ENCODE assay signal across 13 mouse cellular contexts in genomic region chr6:48741273-48741672, GRCm38 (mm10). TPM values are rescaled to one million over a fixed set of nuclear protein-coding genes. Genes with fewer than 3 reads are reported as not detected.
DNase-seq lines count a peak whose midpoint lies in the region; ATAC-seq and TF ChIP-seq lines count a peak whose summit lies in the region.
"Had no signal": no experiment of that assay in that cellular context is flagged by ENCODE, and none has a peak within 500 bp of the region (broad histone marks: within the 10 kb centered on the region; RNA-seq: fewer than 3 reads in every experiment).

No protein-coding gene starts in this region.

- DNase-seq in heart, adult 2 months: peak in 1 of 2 experiments; percentile 29
- no peak for DNase-seq in heart, adult 18-20 months
- DNase-seq in lung, postnatal 10 days: no peak
- no peak for DNase-seq in liver, embryonic 13.5 days
- DNase-seq in thymus, postnatal 25 days: peak; percentile 62
- no peak for DNase-seq in ovary, postnatal 36 days (ENCODE audit: low spot score)

- intact Hi-C loops in heart, adult 2 months (cut with DNase I): no loop called here

- no peaks in the 10 kb centered on the region for H3K9me3 ChIP-seq in lung, embryonic 15.5 days
- no peaks in the 10 kb centered on the region for H3K9me3 ChIP-seq in liver, embryonic 13.5 days (replicated peaks)
- H3K9me3 ChIP-seq: midbrain, embryonic 10.5 days; neural tube, embryonic 13.5 days had no signal

- TF ChIP-seq POLR2A in heart, adult 2 months (IDR thresholded peaks at IDR 0.05; ENCODE audit: insufficient read depth, low read depth, low read length): peak; percentile 36; the same call in 1 of the 2 replicates

- no peak overlapping the region for H3K9ac ChIP-seq in heart, adult 2 months (ENCODE audit: low read depth, low read length)
- no peak overlapping the region for H3K9ac ChIP-seq in lung, embryonic 15.5 days
- H3K9ac ChIP-seq in liver, embryonic 13.5 days: no peak overlapping the region
- H3K9ac ChIP-seq: neural tube, embryonic 13.5 days had no signal

- peaks cover 4% of the 10 kb centered on the region; the same call in 1 of the 2 replicates for H3K36me3 ChIP-seq in heart, adult 2 months (ENCODE audit: control insufficient read depth, insufficient read depth, low read length)
- no peaks in the 10 kb centered on the region for H3K36me3 ChIP-seq in lung, embryonic 15.5 days
- H3K36me3 ChIP-seq in liver, embryonic 13.5 days: no peaks in the 10 kb centered on the region
- H3K36me3 ChIP-seq: midbrain, embryonic 10.5 days; neural tube, embryonic 13.5 days had no signal

- no peak for TF ChIP-seq CTCF in heart, adult 2 months (IDR thresholded peaks at IDR 0.05)

- 26% methylated on average over 3 of the region's 3 CpGs for WGBS in heart, adult 2 months
- 26% methylated on average over 3 of the region's 3 CpGs for WGBS in lung, embryonic 15.5 days
- 15% methylated on average over 3 of the region's 3 CpGs for WGBS in liver, embryonic 13.5 days (ENCODE audit: insufficient replicate concordance)

- H3K27me3 ChIP-seq in heart, adult 2 months (ENCODE audit: control insufficient read depth, insufficient read depth, low read length): no peaks in the 10 kb centered on the region; the same call in 1 of the 2 replicates
- H3K27me3 ChIP-seq in lung, embryonic 15.5 days: peaks cover 25% of the 10 kb centered on the region
- H3K27me3 ChIP-seq in liver, embryonic 13.5 days: no peaks in the 10 kb centered on the region

- peaks cover 2% of the 10 kb centered on the region; the same call in 1 of the 2 replicates for H3K79me2 ChIP-seq in heart, adult 2 months (replicated peaks; ENCODE audit: control insufficient read depth, insufficient read depth, low read length)

- peak overlapping the region; percentile 66 for H3K27ac ChIP-seq in heart, adult 2 months
- H3K27ac ChIP-seq in lung, embryonic 15.5 days: peak overlapping the region; percentile 24; the same call in 1 of the 2 replicates
- peak overlapping the region; percentile 59 for H3K27ac ChIP-seq in liver, embryonic 13.5 days
- H3K27ac ChIP-seq: midbrain, embryonic 10.5 days; neural tube, embryonic 13.5 days had no signal

- H3K4me1 ChIP-seq in heart, adult 2 months (ENCODE audit: control insufficient read depth, insufficient read depth, low read length): peaks cover 3% of the 10 kb centered on the region
- H3K4me1 ChIP-seq in lung, embryonic 15.5 days: peaks cover 28% of the 10 kb centered on the region
- peaks cover 24% of the 10 kb centered on the region for H3K4me1 ChIP-seq in liver, embryonic 13.5 days (replicated peaks)

- no peak for TF ChIP-seq EP300 in heart, adult 2 months (IDR thresholded peaks at IDR 0.05; ENCODE audit: insufficient read depth, low read depth, low read length)

- no peak overlapping the region for H3K4me3 ChIP-seq in heart, adult 2 months
- H3K4me3 ChIP-seq in lung, embryonic 15.5 days: no peak overlapping the region
- no peak overlapping the region for H3K4me3 ChIP-seq in liver, embryonic 13.5 days (replicated peaks)
- H3K4me3 ChIP-seq: midbrain, embryonic 10.5 days had no signal

- H3K4me2 ChIP-seq in lung, embryonic 15.5 days: peak overlapping the region; percentile 78
- H3K4me2 ChIP-seq in liver, embryonic 13.5 days: no peak overlapping the region

- ATAC-seq in lung, embryonic 15.5 days (ENCODE audit: borderline replicate concordance, extremely low read depth, low FRiP score, low TSS enrichment): no peak
- ATAC-seq in liver, embryonic 13.5 days (ENCODE audit: low read depth): peak; percentile 26; the same call in 1 of the 2 replicates
- ATAC-seq in frontal cortex, adult (ENCODE audit: low TSS enrichment): no peak

RNA-seq across cellular contexts. Expression of gene Gimap1, which starts 2.4 kb away (rescaled TPM):
- total RNA-seq in heart, adult 2 months (2021): 1 to 10 TPM; 8.9 to 9.4 TPM
- 5.9 and 6.6 TPM in 2 replicates for polyA plus RNA-seq in heart, adult 2 months (2012; rRNA removed)
- total RNA-seq in heart, adult 18-20 months (2021): 10 to 100 TPM in 1 of 2 experiments, 1 to 10 TPM in 1; 9.9 to 13.3 TPM
- 43.0 and 53.3 TPM in 2 replicates for polyA plus RNA-seq in lung, embryonic 15.5 days (2015; fragmentation: Nextera tagmentation; extraction: Ambion mirVana)
- polyA plus RNA-seq in liver, embryonic 13.5 days (2015; fragmentation: Nextera tagmentation; extraction: Ambion mirVana): 6.4 and 6.5 TPM in 2 replicates

RNA-seq across cellular contexts. Expression of gene Gimap5, which starts 4.7 kb away (rescaled TPM):
- total RNA-seq in heart, adult 2 months (2021): 1 to 10 TPM; 4.6 to 5.1 TPM
- 6.2 and 6.6 TPM in 2 replicates for polyA plus RNA-seq in heart, adult 2 months (2012; rRNA removed)
- 1 to 10 TPM; 4.9 to 5.0 TPM for total RNA-seq in heart, adult 18-20 months (2021)
- polyA plus RNA-seq in lung, embryonic 15.5 days (2015; fragmentation: Nextera tagmentation; extraction: Ambion mirVana): 23.7 and 25.2 TPM in 2 replicates
- polyA plus RNA-seq in liver, embryonic 13.5 days (2015; fragmentation: Nextera tagmentation; extraction: Ambion mirVana): 2.8 and 3.3 TPM in 2 replicates

RNA-seq across cellular contexts. Expression of gene Gimap7, which starts 22.9 kb away (rescaled TPM):
- under 1 TPM in 1 of 2 experiments, not detected in 1; 0.77 TPM for total RNA-seq in heart, adult 2 months (2021)
- polyA plus RNA-seq in heart, adult 2 months (2012; rRNA removed): 0.29 and 0.70 TPM in 2 replicates
- 1 to 10 TPM in 1 of 2 experiments, under 1 TPM in 1; 0.27 to 1.7 TPM for total RNA-seq in heart, adult 18-20 months (2021)
- polyA plus RNA-seq in lung, embryonic 15.5 days (2015; fragmentation: Nextera tagmentation; extraction: Ambion mirVana): 0.29 TPM in 1 of 2 replicates, not detected in the other
- polyA plus RNA-seq in liver, embryonic 13.5 days (2015; fragmentation: Nextera tagmentation; extraction: Ambion mirVana): 0.10 and 0.14 TPM in 2 replicates
- total RNA-seq: gastrocnemius, postnatal 4 days had no signal
- polyA plus RNA-seq: cortical plate, adult 2 months; limb, embryonic 11.5 days; midbrain, embryonic 10.5 days; neural tube, embryonic 13.5 days had no signal

RNA-seq across cellular contexts. Expression of gene Gm28053, which starts 22.9 kb away (rescaled TPM):
- total RNA-seq in heart, adult 2 months (2021): 1 to 10 TPM; 3.4 to 5.6 TPM
- polyA plus RNA-seq in heart, adult 2 months (2012; rRNA removed): not detected in 2 replicates
- total RNA-seq in heart, adult 18-20 months (2021): 1 to 10 TPM; 3.8 to 4.0 TPM
- 3.4 and 4.2 TPM in 2 replicates for polyA plus RNA-seq in lung, embryonic 15.5 days (2015; fragmentation: Nextera tagmentation; extraction: Ambion mirVana)
- polyA plus RNA-seq in liver, embryonic 13.5 days (2015; fragmentation: Nextera tagmentation; extraction: Ambion mirVana): 1.6 TPM in 2 replicates
- polyA plus RNA-seq: limb, embryonic 11.5 days had no signal

RNA-seq across cellular contexts. Expression of gene Gimap3, which starts 29.4 kb away (rescaled TPM):
- total RNA-seq in heart, adult 2 months (2021): 1 to 10 TPM; 1.0 to 1.5 TPM
- 3.0 and 4.8 TPM in 2 replicates for polyA plus RNA-seq in heart, adult 2 months (2012; rRNA removed)
- 1 to 10 TPM in 1 of 2 experiments, under 1 TPM in 1; 0.57 to 6.9 TPM for total RNA-seq in heart, adult 18-20 months (2021)
- polyA plus RNA-seq in lung, embryonic 15.5 days (2015; fragmentation: Nextera tagmentation; extraction: Ambion mirVana): 0.22 TPM in 1 of 2 replicates, not detected in the other
- polyA plus RNA-seq in liver, embryonic 13.5 days (2015; fragmentation: Nextera tagmentation; extraction: Ambion mirVana): 0.05 TPM in 1 of 2 replicates, not detected in the other
- polyA plus RNA-seq: limb, embryonic 11.5 days; midbrain, embryonic 10.5 days; neural tube, embryonic 13.5 days had no signal
